Mouse (Mus musculus) embryo, embryonic 11 days (tissue): ENCODE data around the gene Psmc5.

Experiments used
- DNase-seq: peaks from one replicate; pipeline ENCODE4 v3.0.0-alpha.2; 2015

Gene Psmc5

GRCm38 (mm10) chr11:106310123-106310522, 54.2 kb downstream of the Psmc5 start:
- DNase-seq = no peak
